9 mouse cellular contexts compared by ENCODE assay signal in the genomic region with DNA sequence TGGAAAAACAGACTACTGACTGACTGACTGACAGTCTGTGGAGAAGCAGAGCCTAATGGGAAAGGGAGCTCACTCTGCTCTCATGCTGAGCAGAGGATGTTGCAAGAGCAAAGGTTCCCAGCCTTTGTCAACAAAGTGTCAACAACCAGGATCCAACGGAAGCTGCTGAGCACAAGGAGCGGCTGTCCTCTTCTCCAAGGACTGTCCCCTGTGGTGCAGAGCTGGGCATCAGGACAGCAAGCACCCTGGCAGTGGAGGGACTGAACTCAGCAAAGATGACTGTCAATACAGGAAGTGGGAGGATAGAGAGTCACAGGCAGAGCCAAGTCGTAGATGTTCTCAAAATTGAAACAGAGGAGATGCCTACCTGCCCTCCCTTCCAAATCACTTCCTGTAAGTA. TPM values are rescaled to one million over a fixed set of nuclear protein-coding genes. Genes with fewer than 3 reads are reported as not detected.
DNase-seq lines count a peak whose midpoint lies in the region; ATAC-seq and TF ChIP-seq lines count a peak whose summit lies in the region.
"Had no signal": no experiment of that assay in that cellular context is flagged by ENCODE, and none has a peak within 500 bp of the region (broad histone marks: within the 10 kb centered on the region; RNA-seq: fewer than 3 reads in every experiment).

No protein-coding gene starts in this region.

- H3K4me3 ChIP-seq in liver, adult 2 months (ENCODE audit: insufficient read depth, low read depth, low read length) = no peak overlapping the region
- no peak overlapping the region for H3K4me3 ChIP-seq in liver, embryonic 11.5 days (ENCODE audit: low read depth, low read length)
- H3K4me3 ChIP-seq in limb, embryonic 14.5 days (replicated peaks; ENCODE audit: low read length) = no peak overlapping the region
- H3K4me3 ChIP-seq: embryonic facial prominence, embryonic 12.5 days had no signal

- peak; percentile 42 for DNase-seq in liver, adult 2 months (ENCODE audit: extremely low read depth, low read depth, low spot score)
- DNase-seq in liver, embryonic 11.5 days (ENCODE audit: low spot score) = no peak
- no peak for DNase-seq in limb, embryonic 14.5 days (ENCODE audit: low spot score)
- DNase-seq in embryo, embryonic 11 days = no peak
- DNase-seq: midbrain, embryonic 14.5 days had no signal

- H3K79me2 ChIP-seq in liver, adult 2 months (ENCODE audit: control insufficient read depth, insufficient read depth, low read length) = no peaks in the 10 kb centered on the region

- no peak; the same call in 1 of the 2 replicates for ATAC-seq in liver, embryonic 11.5 days (replicated peaks; ENCODE audit: low FRiP score)
- ATAC-seq in common myeloid progenitor, adult 5-6 weeks (replicated peaks; ENCODE audit: low read depth, poor library complexity, severe bottlenecking) = peak; percentile 51
- no peak for ATAC-seq in limb, embryonic 14.5 days (ENCODE audit: low FRiP score, low read depth)
- peak; percentile 39; the same call in 1 of the 2 replicates for ATAC-seq in neutrophil, adult 5-6 weeks (ENCODE audit: extremely low read depth, insufficient number of reproducible peaks, low FRiP score, poor library complexity, severe bottlenecking)
- ATAC-seq in erythroid progenitor cell, adult 5-6 weeks (replicated peaks; ENCODE audit: low FRiP score, poor library complexity, severe bottlenecking) = no peak

- H3K9ac ChIP-seq in liver, adult 2 months (ENCODE audit: low read depth, low read length) = no peak overlapping the region
- H3K9ac ChIP-seq in liver, embryonic 11.5 days (ENCODE audit: low read depth, low read length) = no peak overlapping the region
- no peak overlapping the region for H3K9ac ChIP-seq in limb, embryonic 14.5 days (ENCODE audit: low read depth, low read length, severe bottlenecking)
- H3K9ac ChIP-seq: embryonic facial prominence, embryonic 12.5 days had no signal

- peaks cover 3% of the 10 kb centered on the region; the same call in 1 of the 2 replicates for H3K4me1 ChIP-seq in liver, adult 2 months (ENCODE audit: control insufficient read depth, insufficient read depth, low read length)
- H3K4me1 ChIP-seq in liver, embryonic 11.5 days (replicated peaks; ENCODE audit: control insufficient read depth, insufficient read depth, low read length) = 0 out of 2 replicates have a peak, but pooled peaks cover 9% of the 10 kb centered on the region
- peaks cover 10% of the 10 kb centered on the region; the same call in 1 of the 2 replicates for H3K4me1 ChIP-seq in limb, embryonic 14.5 days (ENCODE audit: control insufficient read depth, insufficient read depth, low read length)

- H3K27ac ChIP-seq in liver, adult 2 months (replicated peaks; ENCODE audit: insufficient read depth, low read depth, low read length) = no peak overlapping the region
- no peak overlapping the region for H3K27ac ChIP-seq in liver, embryonic 11.5 days (ENCODE audit: low read depth, low read length)
- peak overlapping the region; percentile 65; the same call in 1 of the 2 replicates for H3K27ac ChIP-seq in limb, embryonic 14.5 days (replicated peaks; ENCODE audit: low read depth, low read length)

- H3K27me3 ChIP-seq in liver, adult 2 months (ENCODE audit: control insufficient read depth, insufficient read depth, low read length) = no peaks in the 10 kb centered on the region
- H3K27me3 ChIP-seq in liver, embryonic 11.5 days (replicated peaks; ENCODE audit: control insufficient read depth, insufficient read depth, low read length) = no peaks in the 10 kb centered on the region
- no peaks in the 10 kb centered on the region for H3K27me3 ChIP-seq in limb, embryonic 14.5 days (ENCODE audit: control insufficient read depth, insufficient read depth, low read length)
- H3K27me3 ChIP-seq: embryonic facial prominence, embryonic 12.5 days had no signal

- TF ChIP-seq CTCF in liver, adult 2 months (IDR thresholded peaks at IDR 0.05; ENCODE audit: low read depth, low read length) = no peak

- no peaks in the 10 kb centered on the region for H3K9me3 ChIP-seq in liver, embryonic 11.5 days (ENCODE audit: control insufficient read depth, low read length)
- no peaks in the 10 kb centered on the region for H3K9me3 ChIP-seq in limb, embryonic 14.5 days (ENCODE audit: control insufficient read depth, low read length)
- H3K9me3 ChIP-seq: embryonic facial prominence, embryonic 12.5 days had no signal

- no peak overlapping the region for H3K4me2 ChIP-seq in liver, embryonic 11.5 days
- no peak overlapping the region for H3K4me2 ChIP-seq in limb, embryonic 14.5 days (replicated peaks; ENCODE audit: low read depth, low read length, severe bottlenecking)
- H3K4me2 ChIP-seq: embryonic facial prominence, embryonic 12.5 days had no signal

- no peaks in the 10 kb centered on the region for H3K36me3 ChIP-seq in liver, adult 2 months (ENCODE audit: control insufficient read depth, insufficient read depth, low read length)
- no peaks in the 10 kb centered on the region for H3K36me3 ChIP-seq in liver, embryonic 11.5 days (ENCODE audit: control insufficient read depth, insufficient read depth, low read length)
- H3K36me3 ChIP-seq in limb, embryonic 14.5 days (ENCODE audit: control insufficient read depth, insufficient read depth, low read length) = no peaks in the 10 kb centered on the region
- H3K36me3 ChIP-seq: embryonic facial prominence, embryonic 12.5 days had no signal

- 8% methylated on average over 3 of the region's 3 CpGs for WGBS in liver, adult 2 months
- WGBS in liver, embryonic 11.5 days = 35% methylated on average over 3 of the region's 3 CpGs
- WGBS in limb, embryonic 14.5 days = 60% methylated on average over 3 of the region's 3 CpGs

- no peak for TF ChIP-seq POLR2A in liver, adult 2 months (IDR thresholded peaks at IDR 0.05; ENCODE audit: extremely low read depth, insufficient read depth, low read length)
- no peak for TF ChIP-seq POLR2A in limb, embryonic 14.5 days (IDR thresholded peaks at IDR 0.05; ENCODE audit: borderline replicate concordance, extremely low read depth, insufficient read depth, insufficient read length)

RNA-seq across cellular contexts. Expression of a gene that starts 56.6 kb away (rescaled TPM):
- 1,567 and 2,371 TPM in 2 replicates for total RNA-seq in liver, adult 2 months (2014; rRNA removed)
- polyA plus RNA-seq in liver, adult 2 months (2012; rRNA removed) = 1,896 and 1,951 TPM in 2 replicates
- polyA plus RNA-seq in liver, embryonic 11.5 days (2014; fragmentation: Nextera tagmentation; extraction: Ambion mirVana) = 3,603 and 3,888 TPM in 2 replicates
- 4,616 and 4,673 TPM in 2 replicates for total RNA-seq in common myeloid progenitor, adult 5-6 weeks (2017)
- 2,115 and 2,701 TPM in 2 replicates for polyA plus RNA-seq in limb, embryonic 14.5 days (2012; rRNA removed)
- 1,955 and 2,023 TPM in 2 replicates for polyA plus RNA-seq in limb, embryonic 14.5 days (2014; fragmentation: Nextera tagmentation; extraction: Ambion mirVana)
- 1,488 and 1,684 TPM in 2 replicates for total RNA-seq in neutrophil, adult 5-6 weeks (2017)
- 753 and 884 TPM in 2 replicates for total RNA-seq in erythroid progenitor cell, adult 5-6 weeks (2015; ENCODE audit: low replicate concordance)
- total RNA-seq in erythroid progenitor cell, adult 5-6 weeks (2017; ENCODE audit: low replicate concordance) = 686 and 716 TPM in 2 replicates

RNA-seq across cellular contexts. Expression of a gene that starts 58.5 kb away (rescaled TPM):
- 0.40 and 0.46 TPM in 2 replicates for total RNA-seq in liver, adult 2 months (2014; rRNA removed)
- 0.98 and 1.3 TPM in 2 replicates for polyA plus RNA-seq in liver, adult 2 months (2012; rRNA removed)
- polyA plus RNA-seq in liver, embryonic 11.5 days (2014; fragmentation: Nextera tagmentation; extraction: Ambion mirVana) = 7.4 and 7.7 TPM in 2 replicates
- total RNA-seq in common myeloid progenitor, adult 5-6 weeks (2017) = not detected in 2 replicates
- polyA plus RNA-seq in limb, embryonic 14.5 days (2012; rRNA removed) = 44.7 and 51.8 TPM in 2 replicates
- polyA plus RNA-seq in limb, embryonic 14.5 days (2014; fragmentation: Nextera tagmentation; extraction: Ambion mirVana) = 61.5 and 78.9 TPM in 2 replicates
- 0.25 and 0.81 TPM in 2 replicates for total RNA-seq in neutrophil, adult 5-6 weeks (2017)
- not detected in 2 replicates for total RNA-seq in erythroid progenitor cell, adult 5-6 weeks (2015; ENCODE audit: low replicate concordance)
- 1.3 TPM in 1 of 2 replicates, not detected in the other for total RNA-seq in erythroid progenitor cell, adult 5-6 weeks (2017; ENCODE audit: low replicate concordance)

Comparison
In these comparisons a context has a peak if more than half of its experiments do, and no peak if none do; other contexts are left out.
1. ATAC-seq: peak in common myeloid progenitor, adult 5-6 weeks (single experiment) and neutrophil, adult 5-6 weeks (single experiment); none in liver, embryonic 11.5 days (single experiment), limb, embryonic 14.5 days (single experiment) and erythroid progenitor cell, adult 5-6 weeks (single experiment).